Comparison of ENCODE assay signal across 16 mouse cellular contexts in the genomic region with DNA sequence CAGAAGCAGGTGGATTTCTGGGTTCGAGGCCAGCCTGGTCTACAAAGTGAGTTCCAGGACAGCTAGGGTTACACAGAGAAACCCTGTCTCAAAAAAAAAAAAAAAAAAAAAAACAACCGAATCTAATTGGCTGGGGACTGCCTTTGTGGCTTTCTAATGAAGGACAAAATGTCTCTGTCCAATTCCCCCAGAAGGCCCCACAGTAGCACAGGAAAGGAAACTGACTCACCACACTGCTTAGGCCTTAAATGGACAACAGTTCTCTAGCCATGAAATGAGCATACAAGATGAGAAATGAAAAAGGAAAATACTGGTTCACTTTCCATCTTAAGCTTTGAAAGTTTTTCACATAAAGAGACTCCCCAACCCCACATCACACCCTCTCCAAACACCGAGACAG. TPM values are rescaled to one million over a fixed set of nuclear protein-coding genes. Genes with fewer than 3 reads are reported as not detected.
DNase-seq lines count a peak whose midpoint lies in the region; ATAC-seq lines count a peak whose summit lies in the region.
"Had no signal": no experiment of that assay in that cellular context is flagged by ENCODE, and none has a peak within 500 bp of the region (broad histone marks: within the 10 kb centered on the region; RNA-seq: fewer than 3 reads in every experiment).

No protein-coding gene starts in this region.

- no peak overlapping the region for H3K4me2 ChIP-seq in heart, embryonic 12.5 days
- H3K4me2 ChIP-seq in midbrain, embryonic 13.5 days (replicated peaks) = no peak overlapping the region
- H3K4me2 ChIP-seq: hindbrain, embryonic 15.5 days; liver, embryonic 15.5 days had no signal

- intact Hi-C loops in heart, postnatal 10 days (cut with DNase I) = no loop called here

- no peak for ATAC-seq in heart, embryonic 12.5 days (ENCODE audit: insufficient number of reproducible peaks, low FRiP score)
- ATAC-seq in CD4-positive, CD25-positive, alpha-beta regulatory T cell, adult 4 months = peak; percentile 40
- peak; percentile 45; the same call in 1 of the 2 replicates for ATAC-seq in common myeloid progenitor, adult 5-6 weeks (replicated peaks; ENCODE audit: low read depth, poor library complexity, severe bottlenecking)
- peak; percentile 71 for ATAC-seq in monocyte, adult 5-6 weeks (replicated peaks; ENCODE audit: insufficient number of reproducible peaks, low FRiP score, low TSS enrichment, poor library complexity, severe bottlenecking)
- ATAC-seq in midbrain, embryonic 13.5 days = no peak
- ATAC-seq: forebrain, embryonic 14.5 days had no signal

- no peak overlapping the region for H3K4me3 ChIP-seq in heart, embryonic 12.5 days
- no peak overlapping the region for H3K4me3 ChIP-seq in midbrain, embryonic 13.5 days (replicated peaks)
- H3K4me3 ChIP-seq: hindbrain, embryonic 15.5 days; liver, embryonic 15.5 days had no signal

- H3K36me3 ChIP-seq in heart, embryonic 12.5 days = no peaks in the 10 kb centered on the region
- H3K36me3 ChIP-seq in midbrain, embryonic 13.5 days = no peaks in the 10 kb centered on the region
- H3K36me3 ChIP-seq: hindbrain, embryonic 15.5 days; liver, embryonic 15.5 days had no signal

- DNase-seq in heart, postnatal 10 days = no peak
- no peak for DNase-seq in cerebellum, adult 11 months
- DNase-seq: adrenal gland, postnatal 25 days; gastrocnemius, postnatal 14 days; kidney, adult 11 months; kidney, postnatal 25 days; lung, postnatal 4 days; right cerebral cortex, postnatal 25 days had no signal

- 64% methylated on average over 3 of the region's 3 CpGs for WGBS in heart, embryonic 12.5 days
- 90% methylated on average over 3 of the region's 3 CpGs for WGBS in midbrain, embryonic 13.5 days

- H3K9me3 ChIP-seq in heart, embryonic 12.5 days (replicated peaks) = no peaks in the 10 kb centered on the region
- no peaks in the 10 kb centered on the region for H3K9me3 ChIP-seq in midbrain, embryonic 13.5 days
- H3K9me3 ChIP-seq: hindbrain, embryonic 15.5 days; liver, embryonic 15.5 days had no signal

- H3K27ac ChIP-seq in heart, embryonic 12.5 days (ENCODE audit: poor library complexity, severe bottlenecking) = peak overlapping the region; percentile 60; the same call in 1 of the 2 replicates
- H3K27ac ChIP-seq in midbrain, embryonic 13.5 days = no peak overlapping the region
- H3K27ac ChIP-seq: hindbrain, embryonic 15.5 days; liver, embryonic 15.5 days had no signal

- H3K4me1 ChIP-seq in heart, embryonic 12.5 days (replicated peaks) = peaks cover 17% of the 10 kb centered on the region
- peaks cover 4% of the 10 kb centered on the region; the same call in 1 of the 2 replicates for H3K4me1 ChIP-seq in midbrain, embryonic 13.5 days (replicated peaks)

- H3K27me3 ChIP-seq in heart, embryonic 12.5 days (replicated peaks) = no peaks in the 10 kb centered on the region
- no peaks in the 10 kb centered on the region for H3K27me3 ChIP-seq in midbrain, embryonic 13.5 days
- H3K27me3 ChIP-seq: hindbrain, embryonic 15.5 days; liver, embryonic 15.5 days had no signal

- no peak overlapping the region for H3K9ac ChIP-seq in heart, embryonic 12.5 days
- H3K9ac ChIP-seq in midbrain, embryonic 13.5 days (replicated peaks) = no peak overlapping the region
- H3K9ac ChIP-seq: hindbrain, embryonic 15.5 days; liver, embryonic 15.5 days had no signal

RNA-seq across cellular contexts. Expression of a gene that starts 15.3 kb away (rescaled TPM):
- polyA plus RNA-seq in heart, embryonic 12.5 days (2016; fragmentation: Nextera tagmentation; extraction: Ambion mirVana) = 13.8 and 15.1 TPM in 2 replicates
- total RNA-seq in heart, postnatal 10 days (2021) = 100 to 1,000 TPM; 170 to 171 TPM
- polyA plus RNA-seq in CD4-positive, CD25-positive, alpha-beta regulatory T cell, adult 4 months (2017; shearing (Covaris generic)) = 10 to 100 TPM; 31.8 to 33.9 TPM
- 66.3 and 77.6 TPM in 2 replicates for total RNA-seq in common myeloid progenitor, adult 5-6 weeks (2017)
- 106 to 173 TPM (median 120 TPM) in 3 replicates for total RNA-seq in monocyte, adult 5-6 weeks (2017)
- polyA plus RNA-seq in midbrain, embryonic 13.5 days (2015; fragmentation: Nextera tagmentation; extraction: Ambion mirVana) = 9.0 and 9.2 TPM in 2 replicates

Comparison
In these comparisons a context has a peak if more than half of its experiments do, and no peak if none do; other contexts are left out.
1. ATAC-seq: peak in CD4-positive, CD25-positive, alpha-beta regulatory T cell, adult 4 months (single experiment), common myeloid progenitor, adult 5-6 weeks (single experiment) and monocyte, adult 5-6 weeks (single experiment); none in heart, embryonic 12.5 days (single experiment) and midbrain, embryonic 13.5 days (single experiment).